Mouse (Mus musculus): Measurements from ENCODE around the gene Prrc2a. TPM values are rescaled to one million over a fixed set of nuclear protein-coding genes. Genes with fewer than 3 reads are reported as not detected.

The Prrc2a gene
- total and polyA plus RNA-seq, 3 experiments: 71.0 to 663 (median 87.6) TPM

- TF ChIP-seq NELFE (IDR thresholded peaks at IDR 0.05; ENCODE audit: low read depth, low read length) (peak; percentile 80), TCF12 (IDR thresholded peaks at IDR 0.05; ENCODE audit: low read depth, low read length) (peak; percentile 44; the same call in 1 of the 2 replicates), POLR2AphosphoS2 (IDR thresholded peaks at IDR 0.05; ENCODE audit: low read length) (no peak), JUND (IDR thresholded peaks at IDR 0.05; ENCODE audit: low read depth, low read length) (no peak), TAL1 (IDR thresholded peaks at IDR 0.05; ENCODE audit: low read length) (no peak), ZC3H11A (IDR thresholded peaks at IDR 0.05; ENCODE audit: low read depth, low read length) (no peak), GATA1 (IDR thresholded peaks at IDR 0.05; ENCODE audit: low read depth, low read length) (no peak), POLR2A (IDR thresholded peaks at IDR 0.05; ENCODE audit: control insufficient read depth in 1 of 2, insufficient read depth in 1 of 2, low read depth in 1 of 2, low read length in 2 of 2, poor library complexity in 1 of 2) (peak; percentile 65 to 69; a peak in 3 of 4 replicates), MAZ (IDR thresholded peaks at IDR 0.05; ENCODE audit: low read depth, low read length) (0 out of 2 replicates have a peak, but pooled peaks have one; percentile 66), GABPA (IDR thresholded peaks at IDR 0.05; ENCODE audit: low read depth, low read length) (no peak)
These were observed 38.5 kb downstream of the Prrc2a start, which contains the start of gene D17H6S53E (continued) for GRCm38 (mm10) chr17:35126206-35126611.

GRCm38 (mm10) chr17:35125578-35125977, 39.1 kb downstream of the Prrc2a start:
- Histone ChIP-seq H3K4me1 (ENCODE audit: control insufficient read depth in 1 of 2, insufficient read depth in 2 of 2, low read length in 2 of 2) (peaks cover 6 to 8% of the 10 kb centered on the region in 2 experiments; a peak in 3 of 4 replicates), H3K9me3 (replicated peaks; ENCODE audit: insufficient read depth, low read length) (no peaks in the 10 kb centered on the region), H3K36me3 (ENCODE audit: control insufficient read depth in 1 of 2, insufficient read depth in 2 of 2, low read length in 2 of 2) (peaks cover 0 to 10% of the 10 kb centered on the region in 2 experiments; a peak in 2 of 4 replicates), H3K27ac (ENCODE audit: control insufficient read depth, low read depth, low read length) (0 out of 2 replicates have a peak overlapping the region, but pooled peaks have one; percentile 22), H3K4me3 (ENCODE audit: control insufficient read depth in 1 of 2, insufficient read depth in 1 of 2, low read depth in 2 of 2, low read length in 2 of 2) (peak overlapping the region; percentile 90 to 99), H3K79me2 (ENCODE audit: control insufficient read depth, insufficient read depth, low read length, poor library complexity) (peaks cover 37% of the 10 kb centered on the region), H3K27me3 (ENCODE audit: control insufficient read depth in 1 of 2, insufficient read depth in 2 of 2, low read length in 2 of 2) (no peaks in the 10 kb centered on the region), H3K9ac (ENCODE audit: control insufficient read depth, low read depth, low read length, poor library complexity, severe bottlenecking) (peak overlapping the region; percentile 83)
- no peak for DNase-seq (ENCODE audit: low read depth, low spot score)
- TF ChIP-seq ELF1 (IDR thresholded peaks at IDR 0.05; ENCODE audit: low read depth, low read length): no peak
- TF ChIP-seq HCFC1 (IDR thresholded peaks at IDR 0.05; ENCODE audit: low read depth, low read length): no peak
- no peak; the same call in 1 of the 2 replicates for TF ChIP-seq CHD2 (IDR thresholded peaks at IDR 0.05; ENCODE audit: low read length)
- TF ChIP-seq ZKSCAN1 (IDR thresholded peaks at IDR 0.05; ENCODE audit: low read depth, low read length): no peak
- no peak for TF ChIP-seq TAL1 (IDR thresholded peaks at IDR 0.05; ENCODE audit: low read length)
- TF ChIP-seq CHD1 (IDR thresholded peaks at IDR 0.05; ENCODE audit: low read depth, low read length): no peak
- TF ChIP-seq MYC (IDR thresholded peaks at IDR 0.05; ENCODE audit: low read depth, low read length): no peak
- no peak for TF ChIP-seq USF1 (IDR thresholded peaks at IDR 0.05; ENCODE audit: low read depth, low read length)
- TF ChIP-seq MEF2A (IDR thresholded peaks at IDR 0.05; ENCODE audit: extremely low read depth, insufficient replicate concordance, low read depth, low read length, poor library complexity, severe bottlenecking): no peak
- no peak for TF ChIP-seq POLR2A (IDR thresholded peaks at IDR 0.05; ENCODE audit: control insufficient read depth in 1 of 2, insufficient read depth in 1 of 2, low read depth in 1 of 2, low read length in 2 of 2, poor library complexity in 1 of 2)
- TF ChIP-seq MYB (IDR thresholded peaks at IDR 0.05; ENCODE audit: low read depth, low read length): no peak
- TF ChIP-seq SIN3A (IDR thresholded peaks at IDR 0.05; ENCODE audit: low read length): no peak
- TF ChIP-seq ZNF384 (IDR thresholded peaks at IDR 0.05; ENCODE audit: low read depth, low read length): no peak
- no peak for TF ChIP-seq CTCF (IDR thresholded peaks at IDR 0.05 in 2 of 3, conservative IDR thresholded peaks at IDR 0.05 in 1 of 3; ENCODE audit: control insufficient read depth in 1 of 3, insufficient read depth in 1 of 3, low read depth in 2 of 3, low read length in 3 of 3, poor library complexity in 1 of 3, severe bottlenecking in 1 of 3)
- no peak for TF ChIP-seq POLR2AphosphoS5 (IDR thresholded peaks at IDR 0.05; ENCODE audit: borderline replicate concordance, low read depth, low read length)
- TF ChIP-seq BHLHE40 (IDR thresholded peaks at IDR 0.05; ENCODE audit: borderline replicate concordance, low read depth, low read length): no peak
- TF ChIP-seq JUND (IDR thresholded peaks at IDR 0.05; ENCODE audit: low read depth, low read length): no peak
- no peak for TF ChIP-seq TCF12 (IDR thresholded peaks at IDR 0.05; ENCODE audit: low read depth, low read length)
- no peak for TF ChIP-seq NRF1 (IDR thresholded peaks at IDR 0.05; ENCODE audit: insufficient read depth, low read depth, low read length, poor library complexity, severe bottlenecking)
